Mouse (Mus musculus) heart, postnatal 0 days (tissue): ENCODE measurements around the gene Axl. TPM values are rescaled to one million over a fixed set of nuclear protein-coding genes. Genes with fewer than 3 reads are reported as not detected.
A peak's percentile ranks its signal among the peaks of the same experiment; 100 is the strongest.

Experiments used
- ATAC-seq: fragments of 200-750 bp; cut with Nextera tagmentation; 2 replicates; pipeline ENCODE4 v1.8.0; 2017; ENCODE audit warnings: low read depth, moderate number of reproducible peaks, moderate library complexity; ENCODE audit not compliant: insufficient read depth
- DNase-seq: peaks from one replicate; pipeline ENCODE4 v3.0.0-alpha.2; 2016; ENCODE audit warnings: low spot score
- H3K27ac ChIP-seq: fragments of 300-500 bp; sonication (generic); 2 replicates; pipeline ENCODE4 v1.5.1; 2014; ENCODE audit warnings: low read depth, mild to moderate bottlenecking
- H3K27me3 ChIP-seq: fragments of 300-500 bp; sonication (generic); 2 replicates; pipeline ENCODE4 v1.6.1; 2014; ENCODE audit warnings: low read length, mixed read lengths; ENCODE audit not compliant: control insufficient read depth, insufficient read depth
- H3K36me3 ChIP-seq: fragments of 300-500 bp; sonication (generic); replicated peaks from 2 replicates; pipeline ENCODE4 v1.6.1; 2014; ENCODE audit warnings: low read length, mixed read lengths; ENCODE audit not compliant: control insufficient read depth, insufficient read depth
- H3K4me1 ChIP-seq: fragments of 300-500 bp; sonication (generic); 2 replicates; pipeline ENCODE4 v1.6.1; 2014; ENCODE audit warnings: antibody characterized with exemption; ENCODE audit not compliant: control insufficient read depth, insufficient read depth
- H3K4me2 ChIP-seq: fragments of 300-500 bp; sonication (generic); 2 replicates; pipeline ENCODE4 v1.6.1; 2014; ENCODE audit warnings: low read depth, mild to moderate bottlenecking, low read length, moderate library complexity
- H3K4me3 ChIP-seq: fragments of 300-500 bp; sonication (generic); 2 replicates; pipeline ENCODE4 v1.5.1; 2014; ENCODE audit warnings: low read depth, low read length
- H3K9ac ChIP-seq: fragments of 300-500 bp; sonication (generic); replicated peaks from 2 replicates; pipeline ENCODE4 v1.6.1; 2014; ENCODE audit warnings: low read depth, low read length, mixed read lengths
- H3K9me3 ChIP-seq: fragments of 300-500 bp; sonication (generic); replicated peaks from 2 replicates; pipeline ENCODE4 v1.6.1; 2016; ENCODE audit warnings: low read length; ENCODE audit not compliant: control insufficient read depth
- CTCF ChIP-seq: IDR thresholded peaks from 2 replicates; pipeline ENCODE4 v1.5.1; 2016; ENCODE audit warnings: antibody characterized with exemption, control low read depth, low read depth
- EP300 ChIP-seq: IDR thresholded peaks from 2 replicates; pipeline ENCODE4 v1.6.1; 2016; ENCODE audit warnings: antibody characterized with exemption, low read depth
- WGBS: fragments of 180-500 bp; shearing (Covaris S2); extraction: QIAGEN DNeasy Blood & Tissue Kit; methylation state at CpG from one replicate; pipeline ENCODE4 v1.1.7; 2014; 5-methylcytosine and 5-hydroxymethylcytosine counted together
- polyA plus RNA-seq: library from polyadenylated mRNA; unstranded; fragments of >200 nt; fragmentation: Nextera tagmentation; extraction: Ambion mirVana; gene quantifications from 2 replicates; pipeline ENCODE4 v1.2.1, GENCODE M21; 2015
- total RNA-seq: library from RNA; depleted of rRNA; stranded (reverse); fragments of >200 nt; gene quantifications from 2 replicates; pipeline ENCODE4 v1.2.3, GENCODE M21; 2014; ENCODE audit warnings: low replicate concordance

Axl gene
- total and polyA plus RNA-seq, 2 experiments from 2014 or later, result 33.3 to 63.8 TPM

DNA sequence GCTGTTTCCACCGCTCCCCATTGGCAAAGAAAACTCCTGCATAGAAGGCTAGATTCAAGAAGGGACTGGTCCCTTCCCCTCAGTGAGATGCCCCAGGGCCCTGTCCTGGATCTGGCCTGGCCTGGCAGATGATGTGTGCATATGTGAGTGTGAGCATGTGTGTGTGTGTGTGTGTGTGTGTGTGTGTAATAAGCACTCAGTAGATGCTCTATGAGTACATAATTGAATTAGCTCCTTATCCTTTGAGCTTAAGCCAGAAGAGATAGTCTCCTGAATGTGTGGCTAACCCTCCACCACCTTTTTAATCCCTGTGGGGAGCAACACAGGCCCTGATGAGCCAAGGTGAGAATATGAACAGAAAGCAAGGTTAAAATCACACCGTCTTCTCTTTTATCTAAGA, 23.2 kb upstream of the Axl start:
- Histone ChIP-seq H3K27me3 (peaks cover 20% of the 10 kb centered on the region), H3K4me2 (no peak overlapping the region), H3K9ac (no peak overlapping the region), H3K9me3 (no peaks in the 10 kb centered on the region), H3K4me1 (no peaks in the 10 kb centered on the region), H3K27ac (no peak overlapping the region), H3K36me3 (no peaks in the 10 kb centered on the region), H3K4me3 (no peak overlapping the region)
- DNase-seq (no peak), ATAC-seq (no peak)
- WGBS, result 51% methylated on average over 2 of the region's 2 CpGs
- TF ChIP-seq EP300, result no peak
- no peak for TF ChIP-seq CTCF

DNA sequence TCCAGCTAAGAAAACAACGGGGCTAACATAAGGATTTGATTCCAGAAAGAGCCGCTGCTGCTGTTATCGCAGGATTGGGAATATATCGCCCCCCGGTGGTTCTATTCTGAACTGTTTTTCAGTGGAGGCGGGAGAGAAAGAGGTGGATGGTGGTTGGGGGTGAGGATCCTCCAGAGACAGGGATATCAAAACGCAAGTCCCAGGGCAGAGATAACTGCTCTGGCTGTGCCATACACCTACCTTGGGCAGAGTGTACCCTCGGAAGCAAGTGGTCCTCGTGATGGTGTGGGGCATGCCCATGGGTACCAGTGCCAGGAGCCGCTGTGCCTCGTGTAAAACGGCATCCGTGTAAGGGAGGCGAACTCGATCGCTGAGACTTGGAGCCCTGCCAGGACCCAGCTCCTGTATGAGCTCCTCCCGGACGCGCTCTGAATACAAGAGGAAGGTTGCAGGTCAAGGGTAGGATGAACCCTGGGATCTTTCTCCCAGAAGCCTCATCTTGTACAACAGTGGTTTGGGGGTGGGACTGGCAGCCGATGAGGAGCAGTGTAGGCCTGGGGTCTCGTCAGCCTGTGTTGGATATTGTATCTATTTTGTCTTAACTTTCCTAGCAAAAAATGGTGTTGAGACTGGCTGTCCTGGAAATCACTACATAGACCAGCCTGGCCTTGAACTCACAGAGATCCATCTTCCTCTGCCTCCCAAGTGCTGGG, 17.3 kb upstream of the Axl start:
- Histone ChIP-seq H3K9ac (no peak overlapping the region), H3K4me3 (0 out of 2 replicates have a peak overlapping the region, but pooled peaks have one; percentile 5), H3K9me3 (no peaks in the 10 kb centered on the region), H3K4me1 (0 out of 2 replicates have a peak, but pooled peaks cover 7% of the 10 kb centered on the region), H3K4me2 (no peak overlapping the region; the same call in 1 of the 2 replicates), H3K36me3 (no peaks in the 10 kb centered on the region), H3K27me3 (no peaks in the 10 kb centered on the region), H3K27ac (no peak overlapping the region)
- WGBS, result 17% methylated on average over 21 of the region's 21 CpGs
- peak; percentile 82 for DNase-seq
- ATAC-seq, result no peak; the same call in 1 of the 2 replicates
- no peak for TF ChIP-seq EP300
- TF ChIP-seq CTCF, result peak; percentile 79

DNA sequence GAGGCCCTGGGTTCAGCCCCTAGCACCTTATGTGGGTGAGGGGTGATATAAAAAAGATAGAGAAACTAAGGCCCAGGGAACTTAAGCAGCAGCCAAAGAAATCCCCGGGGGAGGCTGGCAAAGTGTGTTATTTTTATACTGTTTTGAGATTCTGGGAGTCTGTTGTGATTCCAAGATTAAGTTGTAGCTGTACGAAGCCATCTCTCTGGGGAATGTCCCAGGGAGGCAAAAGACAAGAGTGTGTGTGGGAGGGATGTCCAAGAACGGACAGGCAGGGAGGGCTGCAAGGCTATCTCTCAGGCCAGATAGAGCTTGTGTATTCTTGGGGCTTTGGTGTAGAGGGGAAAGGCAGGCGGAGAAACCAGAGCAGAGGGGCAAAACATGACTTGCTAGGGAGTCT, 16.3 kb upstream of the Axl start:
- H3K4me2 ChIP-seq, result no peak overlapping the region
- DNase-seq (no peak), ATAC-seq (no peak)
- no peak overlapping the region; the same call in 1 of the 2 replicates for H3K27ac ChIP-seq
- H3K4me1 ChIP-seq, result 0 out of 2 replicates have a peak, but pooled peaks cover 7% of the 10 kb centered on the region
- H3K36me3 ChIP-seq, result no peaks in the 10 kb centered on the region
- H3K27me3 ChIP-seq, result no peaks in the 10 kb centered on the region
- H3K4me3 ChIP-seq, result no peak overlapping the region
- TF ChIP-seq CTCF, result no peak
- no peak for TF ChIP-seq EP300
- WGBS, result 37% methylated on average over 4 of the region's 4 CpGs
- no peak overlapping the region for H3K9ac ChIP-seq
- H3K9me3 ChIP-seq, result no peaks in the 10 kb centered on the region

DNA sequence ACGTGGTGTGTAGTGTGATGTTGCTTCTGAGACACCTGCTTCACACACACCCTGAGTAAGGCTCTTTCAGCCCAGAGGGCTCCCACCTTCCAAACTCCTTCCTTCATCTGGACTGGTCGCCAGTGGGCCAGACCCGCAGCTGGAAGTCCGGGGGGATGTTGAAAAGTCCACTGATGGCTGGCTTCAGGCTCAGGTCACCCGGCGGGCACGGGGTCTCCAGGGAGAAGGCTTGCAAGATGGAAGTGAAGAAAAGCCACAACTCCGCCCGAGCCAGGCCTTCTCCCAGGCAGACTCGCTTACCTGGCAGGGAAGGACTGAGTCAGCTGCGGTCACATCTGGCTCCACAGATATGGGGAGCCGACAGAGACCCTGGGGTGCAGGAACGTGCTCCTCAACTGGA, 15.0 kb upstream of the Axl start:
- Histone ChIP-seq H3K4me1 (0 out of 2 replicates have a peak, but pooled peaks cover 7% of the 10 kb centered on the region), H3K27ac (peak overlapping the region; percentile 74), H3K27me3 (no peaks in the 10 kb centered on the region), H3K9me3 (no peaks in the 10 kb centered on the region), H3K36me3 (no peaks in the 10 kb centered on the region), H3K9ac (no peak overlapping the region), H3K4me3 (no peak overlapping the region), H3K4me2 (no peak overlapping the region)
- 59% methylated on average over 13 of the region's 13 CpGs for WGBS
- DNase-seq (no peak), ATAC-seq (no peak)
- no peak for TF ChIP-seq CTCF
- TF ChIP-seq EP300, result no peak

DNA sequence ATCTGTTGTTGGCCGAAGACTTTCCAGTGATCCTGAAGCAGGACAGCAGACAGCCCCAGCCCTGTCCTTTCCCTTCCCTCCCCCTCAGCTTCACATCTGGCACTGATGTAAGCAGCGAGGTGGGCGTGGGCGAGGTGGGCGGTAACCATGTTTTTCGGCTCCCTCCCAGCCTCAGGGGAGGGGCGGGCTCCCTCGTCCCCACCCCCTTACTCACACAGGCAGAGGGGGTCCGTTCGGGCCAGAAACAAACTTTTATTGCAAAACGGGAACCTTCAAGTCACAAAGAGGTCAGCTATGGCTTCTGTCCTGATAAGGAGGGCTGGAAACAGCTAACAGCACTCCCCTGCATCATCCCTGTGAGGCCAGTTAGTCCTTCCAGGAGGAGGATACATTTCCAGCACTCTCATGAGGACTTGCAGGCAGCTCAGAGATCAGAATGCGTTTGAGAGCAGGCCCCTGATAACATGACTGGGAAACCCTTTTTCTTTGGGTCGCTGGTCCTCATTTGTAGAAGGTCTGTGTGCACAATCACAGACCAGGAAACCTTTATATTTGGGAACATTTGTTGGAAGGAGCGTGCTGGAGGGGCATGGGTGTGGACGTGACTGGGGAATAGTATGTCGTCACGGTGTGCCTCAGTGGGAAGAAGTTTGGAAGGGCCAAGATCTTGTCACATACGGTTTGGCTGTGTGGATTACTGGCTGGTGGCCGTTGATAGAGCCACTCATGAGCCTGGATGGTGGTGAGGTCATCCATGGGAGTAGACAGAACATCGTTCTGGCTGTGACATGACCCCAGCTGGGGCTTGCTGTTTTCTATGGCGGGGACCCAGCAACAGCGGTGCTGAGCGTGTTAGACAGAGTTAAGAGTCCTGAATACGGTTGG, 14.0 kb upstream of the Axl start:
- ATAC-seq (peak; percentile 75), DNase-seq (peak; percentile 70)
- TF ChIP-seq CTCF, result no peak
- no peak for TF ChIP-seq EP300
- 19% methylated on average over 24 of the region's 24 CpGs for WGBS
- Histone ChIP-seq H3K27ac (peak overlapping the region; percentile 74), H3K27me3 (no peaks in the 10 kb centered on the region), H3K4me2 (peak overlapping the region; percentile 47), H3K4me1 (0 out of 2 replicates have a peak, but pooled peaks cover 7% of the 10 kb centered on the region), H3K9me3 (no peaks in the 10 kb centered on the region), H3K4me3 (peak overlapping the region; percentile 16; the same call in 1 of the 2 replicates), H3K36me3 (no peaks in the 10 kb centered on the region), H3K9ac (no peak overlapping the region)
